Mouse (Mus musculus): ENCODE measurements around the gene Pik3r5. TPM values are rescaled to one million over a fixed set of nuclear protein-coding genes. Genes with fewer than 3 reads are reported as not detected.

Pik3r5 gene
- total and polyA plus RNA-seq, 3 experiments: 3.5 to 9.4 (median 5.7) TPM

DNA sequence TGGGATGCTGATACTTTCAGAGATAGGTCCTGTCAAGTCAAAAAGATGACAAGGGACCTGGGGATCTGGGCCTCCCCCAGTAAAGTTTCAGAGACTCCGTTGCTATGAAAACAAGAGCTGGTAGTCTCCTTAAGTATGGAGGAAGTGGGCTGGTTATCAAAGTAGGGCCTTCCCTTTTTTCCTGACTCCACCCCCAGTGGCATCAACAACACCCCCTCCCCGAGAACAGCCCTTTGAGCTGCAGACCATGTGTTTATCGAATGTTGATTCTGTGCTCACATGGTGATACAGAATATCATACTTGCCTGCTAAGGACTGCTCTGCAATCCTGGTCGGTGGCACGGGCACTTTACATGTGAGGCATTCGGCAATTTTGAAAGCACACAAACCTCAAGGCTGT lies 51.3 kb downstream of the Pik3r5 start:
- Histone ChIP-seq H3K79me2 (replicated peaks; ENCODE audit: control insufficient read depth, extremely low read depth, insufficient read depth, poor library complexity, severe bottlenecking) (no peaks in the 10 kb centered on the region), H3K4me3 (replicated peaks in 1 of 3; ENCODE audit: low read depth in 2 of 3, low read length in 2 of 3, poor library complexity in 1 of 3) (no peak overlapping the region), H3K4me2 (ENCODE audit: insufficient read depth, low read depth, poor library complexity, severe bottlenecking) (no peak overlapping the region), H3K27ac (ENCODE audit: insufficient read depth, low read depth) (no peak overlapping the region), H3K36me3 (replicated peaks in 1 of 2; ENCODE audit: control insufficient read depth in 1 of 2, insufficient read depth in 1 of 2, low read length in 1 of 2) (peaks cover 0 to 50% of the 10 kb centered on the region in 2 experiments), H3K27me3 (replicated peaks) (no peaks in the 10 kb centered on the region), H3K4me1 (ENCODE audit: control insufficient read depth in 1 of 2, insufficient read depth in 2 of 2) (peaks cover 11 to 46% of the 10 kb centered on the region in 2 experiments), H3K9me3 (replicated peaks; ENCODE audit: low read length) (peaks cover 5% of the 10 kb centered on the region), H3K9ac (ENCODE audit: insufficient read depth, low read depth) (no peak overlapping the region)
- TF ChIP-seq USF2 (conservative IDR thresholded peaks at IDR 0.05; ENCODE audit: low read depth, low read length): no peak
- TF ChIP-seq NELFE (IDR thresholded peaks at IDR 0.05; ENCODE audit: low read depth, low read length): no peak
- dilution Hi-C loops (cut with MboI; ENCODE audit: extremely low pct_ligation_motif_present, extremely low pct_unique_long_range_greater_than_20kb, low sequenced_read_pairs): no loop called here
- in situ Hi-C loops (cut with MboI; ENCODE audit: low pct_ligation_motif_present, low pct_unique_long_range_greater_than_20kb, low sequenced_read_pairs): no loop called here
- no peak for DNase-seq (ENCODE audit: extremely low read depth)

DNA sequence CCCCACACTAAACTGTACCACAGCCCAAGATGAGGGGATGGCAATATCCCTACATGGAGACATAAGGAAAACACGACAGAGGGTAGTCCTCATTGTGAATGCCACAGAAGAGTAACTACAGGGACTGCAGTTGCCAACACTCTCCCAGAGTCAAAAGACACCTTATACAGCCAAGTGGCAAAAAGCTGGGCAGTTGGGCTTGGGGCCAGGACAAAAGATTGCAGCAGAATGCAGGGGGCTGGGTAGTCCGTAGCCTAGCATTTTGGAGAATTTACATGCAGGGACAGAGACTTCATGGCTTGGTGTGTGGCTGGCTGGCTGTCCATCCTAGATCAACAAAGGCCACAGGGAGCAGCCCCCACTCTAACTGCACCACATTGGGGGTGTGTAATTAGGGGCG lies 52.5 kb downstream of the Pik3r5 start:
- no peak overlapping the region for H3K4me3 ChIP-seq (replicated peaks in 1 of 3; ENCODE audit: low read depth in 2 of 3, low read length in 2 of 3, poor library complexity in 1 of 3)
- H3K36me3 ChIP-seq (replicated peaks in 1 of 2; ENCODE audit: control insufficient read depth in 1 of 2, insufficient read depth in 1 of 2, low read length in 1 of 2): peaks cover 0 to 42% of the 10 kb centered on the region in 2 experiments
- H3K9ac ChIP-seq (ENCODE audit: insufficient read depth, low read depth): no peak overlapping the region
- no peak overlapping the region for H3K27ac ChIP-seq (ENCODE audit: insufficient read depth, low read depth)
- no peak for DNase-seq (ENCODE audit: extremely low read depth)
- peaks cover 5% of the 10 kb centered on the region for H3K9me3 ChIP-seq (replicated peaks; ENCODE audit: low read length)
- dilution Hi-C loops (cut with MboI; ENCODE audit: extremely low pct_ligation_motif_present, extremely low pct_unique_long_range_greater_than_20kb, low sequenced_read_pairs) (no loop called here), in situ Hi-C loops (cut with MboI; ENCODE audit: low pct_ligation_motif_present, low pct_unique_long_range_greater_than_20kb, low sequenced_read_pairs) (no loop called here)
- peaks cover 11 to 58% of the 10 kb centered on the region in 2 experiments for H3K4me1 ChIP-seq (ENCODE audit: control insufficient read depth in 1 of 2, insufficient read depth in 2 of 2)
- no peak for TF ChIP-seq POLR2A (IDR thresholded peaks at IDR 0.05; ENCODE audit: low read depth, low read length)
- TF ChIP-seq KAT2A (IDR thresholded peaks at IDR 0.05; ENCODE audit: insufficient replicate concordance, low read length): no peak
- TF ChIP-seq HCFC1 (IDR thresholded peaks at IDR 0.05; ENCODE audit: low read depth, low read length): no peak
- TF ChIP-seq JUN (IDR thresholded peaks at IDR 0.05; ENCODE audit: insufficient read depth, low read depth, low read length): no peak
- TF ChIP-seq RAD21 (IDR thresholded peaks at IDR 0.05; ENCODE audit: low read depth, low read length): no peak
- TF ChIP-seq CTCF (conservative IDR thresholded peaks at IDR 0.05 in 1 of 2, IDR thresholded peaks at IDR 0.05 in 1 of 2; ENCODE audit: low read depth in 2 of 2, low read length in 2 of 2): no peak
- no peaks in the 10 kb centered on the region for H3K27me3 ChIP-seq (replicated peaks)
- no peaks in the 10 kb centered on the region for H3K79me2 ChIP-seq (replicated peaks; ENCODE audit: control insufficient read depth, extremely low read depth, insufficient read depth, poor library complexity, severe bottlenecking)
- no peak overlapping the region for H3K4me2 ChIP-seq (ENCODE audit: insufficient read depth, low read depth, poor library complexity, severe bottlenecking)

DNA sequence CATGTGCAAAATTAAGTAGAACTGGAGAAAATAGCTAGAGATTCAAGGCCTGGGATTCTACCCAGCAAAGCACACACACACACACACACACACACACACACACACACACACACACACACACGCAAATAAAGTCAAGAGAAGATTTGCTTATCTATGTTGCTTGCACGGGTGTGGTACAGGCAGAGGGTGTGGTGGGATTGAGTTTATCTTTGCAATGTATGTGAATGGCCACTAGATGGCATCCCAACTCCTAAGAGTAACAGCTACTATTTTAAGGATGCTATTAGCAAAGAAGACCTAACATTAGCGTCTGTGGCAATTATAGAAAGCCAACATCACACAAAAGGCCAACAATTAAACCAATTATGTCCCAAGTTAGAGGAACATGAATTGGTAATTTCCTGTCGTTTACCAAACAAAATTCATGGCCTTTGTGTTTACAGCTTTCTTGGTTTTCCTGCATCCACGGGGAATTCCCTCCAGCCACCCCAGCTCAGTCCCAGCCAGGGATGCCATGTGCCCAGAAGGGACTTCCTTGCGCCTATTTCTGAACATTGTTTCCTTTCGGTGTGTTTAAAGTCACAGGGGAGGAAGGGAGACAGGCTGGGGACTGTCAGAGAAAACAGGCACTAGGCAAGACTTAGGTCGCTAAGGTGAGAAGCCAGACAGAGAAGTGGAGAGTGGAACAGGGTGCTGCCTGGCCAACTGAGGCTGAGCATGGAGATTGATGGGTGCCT lies 53.5 kb downstream of the Pik3r5 start:
- in situ Hi-C loops (cut with MboI; ENCODE audit: low pct_ligation_motif_present, low pct_unique_long_range_greater_than_20kb, low sequenced_read_pairs): no loop called here
- Histone ChIP-seq H3K27me3 (replicated peaks) (no peaks in the 10 kb centered on the region), H3K9me3 (replicated peaks; ENCODE audit: low read length) (peaks cover 4% of the 10 kb centered on the region), H3K27ac (ENCODE audit: insufficient read depth, low read depth) (peak overlapping the region; percentile 56; the same call in 1 of the 2 replicates), H3K36me3 (replicated peaks in 1 of 2; ENCODE audit: control insufficient read depth in 1 of 2, insufficient read depth in 1 of 2, low read length in 1 of 2) (peaks cover 0 to 41% of the 10 kb centered on the region in 2 experiments), H3K4me1 (ENCODE audit: control insufficient read depth in 1 of 2, insufficient read depth in 2 of 2) (peaks cover 13 to 63% of the 10 kb centered on the region in 2 experiments), H3K4me3 (replicated peaks in 1 of 3; ENCODE audit: low read depth in 2 of 3, low read length in 2 of 3, poor library complexity in 1 of 3) (no peak overlapping the region), H3K79me2 (replicated peaks; ENCODE audit: control insufficient read depth, extremely low read depth, insufficient read depth, poor library complexity, severe bottlenecking) (no peaks in the 10 kb centered on the region), H3K4me2 (ENCODE audit: insufficient read depth, low read depth, poor library complexity, severe bottlenecking) (peak overlapping the region; percentile 30; the same call in 1 of the 2 replicates), H3K9ac (ENCODE audit: insufficient read depth, low read depth) (no peak overlapping the region)
- DNase-seq (ENCODE audit: extremely low read depth): peak; percentile 90
- dilution Hi-C loops (cut with MboI; ENCODE audit: extremely low pct_ligation_motif_present, extremely low pct_unique_long_range_greater_than_20kb, low sequenced_read_pairs): no loop called here
- TF ChIP-seq EP300 (IDR thresholded peaks at IDR 0.05; ENCODE audit: low read length) (peak; percentile 58), HCFC1 (IDR thresholded peaks at IDR 0.05; ENCODE audit: low read depth, low read length) (no peak), SIN3A (IDR thresholded peaks at IDR 0.05; ENCODE audit: low read length) (peak; percentile 4; the same call in 1 of the 2 replicates), ZNF384 (IDR thresholded peaks at IDR 0.05; ENCODE audit: low read depth, low read length) (no peak), ZKSCAN1 (IDR thresholded peaks at IDR 0.05; ENCODE audit: borderline replicate concordance, low read depth, low read length) (no peak), MYC (IDR thresholded peaks at IDR 0.05; ENCODE audit: low read depth, low read length) (peak; percentile 84), MAX (IDR thresholded peaks at IDR 0.05; ENCODE audit: low read length) (no peak; the same call in 1 of the 2 replicates), MAZ (IDR thresholded peaks at IDR 0.05; ENCODE audit: low read depth, low read length) (no peak), TCF12 (IDR thresholded peaks at IDR 0.05; ENCODE audit: low read depth, low read length) (peak; percentile 3; the same call in 1 of the 2 replicates), MXI1 (IDR thresholded peaks at IDR 0.05; ENCODE audit: low read depth, low read length) (peak; percentile 41; the same call in 1 of the 2 replicates), RCOR1 (conservative IDR thresholded peaks at IDR 0.05; ENCODE audit: low read depth, low read length) (no peak), KAT2A (IDR thresholded peaks at IDR 0.05; ENCODE audit: insufficient replicate concordance, low read length) (no peak), ELF1 (IDR thresholded peaks at IDR 0.05; ENCODE audit: low read depth, low read length) (0 out of 2 replicates have a peak, but pooled peaks have one; percentile 5), E2F4 (IDR thresholded peaks at IDR 0.05; ENCODE audit: insufficient replicate concordance, low read depth, low read length) (no peak), POLR2AphosphoS2 (IDR thresholded peaks at IDR 0.05; ENCODE audit: low read depth, low read length) (no peak), ZMIZ1 (IDR thresholded peaks at IDR 0.05; ENCODE audit: low read depth, low read length) (no peak), BHLHE40 (IDR thresholded peaks at IDR 0.05; ENCODE audit: low read depth, low read length) (peak; percentile 34), USF2 (conservative IDR thresholded peaks at IDR 0.05; ENCODE audit: low read depth, low read length) (no peak), SMC3 (IDR thresholded peaks at IDR 0.05; ENCODE audit: low read depth, low read length) (peak; percentile 97), PAX5 (IDR thresholded peaks at IDR 0.05; ENCODE audit: low read length) (no peak)

Data from CH12.LX (cell line).